Mouse (Mus musculus) small intestine, adult 2 months (tissue): ENCODE data around the gene Eif5a2. TPM values are rescaled to one million over a fixed set of nuclear protein-coding genes. Genes with fewer than 3 reads are reported as not detected.

ENCODE experiments used
- H3K27ac ChIP-seq: fragments of 200-500 bp; 2 replicates; pipeline ENCODE4 v1.5.1; 2012; ENCODE audit warnings: low read depth, low read length, control low read depth, inconsistent platforms; ENCODE audit not compliant: insufficient read depth
- H3K27me3 ChIP-seq: fragments of 200-500 bp; 2 replicates; pipeline ENCODE4 v1.6.1; 2012; ENCODE audit warnings: mild to moderate bottlenecking, moderate library complexity, low read length, inconsistent platforms; ENCODE audit not compliant: control insufficient read depth, insufficient read depth
- H3K36me3 ChIP-seq: fragments of 200-500 bp; 2 replicates; pipeline ENCODE4 v1.6.1; 2012; ENCODE audit warnings: mild to moderate bottlenecking, low read length, control low read depth, inconsistent platforms; ENCODE audit not compliant: control insufficient read depth, insufficient read depth
- H3K4me1 ChIP-seq: fragments of 200-500 bp; 2 replicates; pipeline ENCODE4 v1.6.1; 2012; ENCODE audit warnings: low read length, inconsistent platforms, mixed read lengths; ENCODE audit not compliant: control insufficient read depth, insufficient read depth, insufficient read length
- H3K4me3 ChIP-seq: fragments of 200-500 bp; 2 replicates; pipeline ENCODE4 v1.5.1; 2012; ENCODE audit warnings: low read depth, mild to moderate bottlenecking, control low read depth, inconsistent platforms, low read length, moderate library complexity
- CTCF ChIP-seq: fragments of 200-500 bp; IDR thresholded peaks from 2 replicates; pipeline ENCODE4 v1.5.1; 2012; ENCODE audit warnings: low read depth, mild to moderate bottlenecking, control low read depth, inconsistent platforms, low read length, moderate library complexity, mixed read lengths; ENCODE audit not compliant: insufficient replicate concordance, insufficient read length; ENCODE audit errors: extremely low read depth
- POLR2A ChIP-seq: fragments of 200-500 bp; IDR thresholded peaks from 2 replicates; pipeline ENCODE4 v1.6.1; 2012; ENCODE audit warnings: low read depth, mild to moderate bottlenecking, control low read depth, inconsistent platforms, low read length, moderate library complexity
- WGBS: fragments of 180-500 bp; shearing (Covaris S2); methylation state at CpG from one replicate; pipeline ENCODE4 v1.1.7; 2018; 5-methylcytosine and 5-hydroxymethylcytosine counted together
- polyA plus RNA-seq: library from polyadenylated mRNA; depleted of rRNA; stranded (reverse); fragments of >200 nt; gene quantifications from 2 replicates; pipeline ENCODE4 v1.2.3, GENCODE M21; 2012

Eif5a2 gene
- polyA plus RNA-seq, 1 experiment = 0.05 TPM

DNA sequence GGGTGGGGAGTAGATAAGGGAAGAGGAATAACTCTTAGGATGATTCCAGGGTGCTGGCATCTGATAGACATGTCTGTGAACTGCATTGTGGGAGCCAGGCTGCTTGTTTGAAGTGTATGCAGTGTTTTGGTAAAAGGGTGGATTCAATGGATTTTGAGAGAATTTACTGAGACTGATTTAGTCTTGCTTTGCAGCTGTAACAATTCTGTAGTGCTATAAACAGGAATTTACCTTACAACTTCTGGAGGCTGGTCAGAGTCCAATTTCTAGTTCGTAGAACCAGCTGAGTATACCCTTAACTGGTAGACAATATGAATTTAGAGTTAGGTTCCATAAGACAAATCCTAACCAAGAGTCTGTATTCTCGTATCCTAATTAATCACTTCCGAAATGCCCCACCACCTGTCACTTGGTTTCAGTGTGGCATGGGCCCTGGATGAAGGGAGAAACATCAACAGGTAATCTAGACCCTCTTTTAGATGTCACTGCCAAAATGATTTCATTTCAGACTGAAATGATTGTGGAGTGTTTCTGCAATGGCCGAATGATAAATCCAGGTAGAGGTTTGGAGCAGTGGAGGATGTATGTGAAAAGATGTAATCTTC lies 27.1 kb downstream of the Eif5a2 start:
- H3K4me1 ChIP-seq = 0 out of 2 replicates have a peak, but pooled peaks cover 2% of the 10 kb centered on the region
- TF ChIP-seq CTCF (no peak), POLR2A (no peak)
- H3K36me3 ChIP-seq = peaks cover 14% of the 10 kb centered on the region; the same call in 1 of the 2 replicates

DNA sequence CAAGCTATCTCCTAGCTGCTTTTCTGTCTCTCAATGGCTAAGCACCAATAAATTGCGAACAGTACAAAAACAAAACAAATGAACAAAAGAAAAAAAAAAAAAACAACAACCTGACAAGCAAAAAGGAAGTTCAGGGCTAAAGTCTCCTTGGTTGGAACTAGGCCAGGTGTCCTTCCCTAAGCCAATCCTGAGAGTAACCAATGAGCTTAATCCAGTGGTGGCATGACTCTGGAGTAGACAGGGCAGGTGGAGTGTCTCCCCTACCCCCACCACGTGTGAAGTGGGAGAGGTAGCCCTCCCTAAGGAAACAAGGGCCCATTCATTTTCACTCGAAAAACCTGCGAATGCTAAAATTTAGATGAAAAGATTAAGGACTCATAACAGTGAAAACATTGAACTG lies 30.4 kb downstream of the Eif5a2 start:
- Histone ChIP-seq H3K4me1 (0 out of 2 replicates have a peak, but pooled peaks cover 2% of the 10 kb centered on the region), H3K36me3 (peaks cover 14% of the 10 kb centered on the region; the same call in 1 of the 2 replicates), H3K27ac (no peak overlapping the region), H3K4me3 (no peak overlapping the region), H3K27me3 (no peaks in the 10 kb centered on the region)
- TF ChIP-seq CTCF (no peak), POLR2A (no peak)
- WGBS = 32% methylated on average over 4 of the region's 4 CpGs

More for the DNA sequence above, 27.1 kb downstream of the Eif5a2 start:
- Histone ChIP-seq H3K4me3 (no peak overlapping the region), H3K27me3 (no peaks in the 10 kb centered on the region), H3K27ac (no peak overlapping the region)
- WGBS = 80% methylated on average over 4 of the region's 4 CpGs

- Histone ChIP-seq H3K27ac (no peak overlapping the region), H3K36me3 (0 out of 2 replicates have a peak, but pooled peaks cover under 1% of the 10 kb centered on the region), H3K4me1 (0 out of 2 replicates have a peak, but pooled peaks cover 2% of the 10 kb centered on the region), H3K4me3 (no peak overlapping the region), H3K27me3 (no peaks in the 10 kb centered on the region)
- TF ChIP-seq POLR2A (no peak), CTCF (no peak)
- WGBS = 6% methylated on average over 4 of the region's 4 CpGs
Measured at GRCm38 (mm10) chr3:28814361-28814760, 33.3 kb downstream of the Eif5a2 start.

GRCm38 (mm10) chr3:28816010-28816540 lies 35.0 kb downstream of the Eif5a2 start:
- Histone ChIP-seq H3K27me3 (no peaks in the 10 kb centered on the region), H3K4me1 (0 out of 2 replicates have a peak, but pooled peaks cover 2% of the 10 kb centered on the region), H3K36me3 (no peaks in the 10 kb centered on the region), H3K27ac (no peak overlapping the region), H3K4me3 (no peak overlapping the region)
- no peak for TF ChIP-seq POLR2A
- no peak for TF ChIP-seq CTCF
- 72% methylated on average over 4 of the region's 4 CpGs for WGBS

DNA sequence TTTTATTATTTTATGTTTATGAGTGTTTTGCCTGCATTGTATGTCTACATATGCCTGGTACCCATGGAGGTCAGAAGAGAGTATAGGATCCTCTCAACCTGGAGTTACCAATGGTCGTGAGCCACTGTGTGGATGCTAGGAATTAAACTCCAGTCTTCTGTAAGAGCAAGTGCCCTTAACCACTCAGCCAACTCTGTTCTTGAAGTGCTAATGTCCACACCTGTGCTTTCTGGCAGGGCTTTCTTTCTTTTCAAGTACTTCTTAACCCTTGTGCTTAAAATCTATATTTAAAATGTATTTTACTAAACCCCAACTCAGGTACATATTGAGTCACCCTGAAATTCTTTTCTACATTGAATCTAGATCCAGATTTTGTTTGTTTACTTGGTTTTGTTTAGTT lies 45.2 kb downstream of the Eif5a2 start:
- H3K36me3 ChIP-seq = no peaks in the 10 kb centered on the region
- H3K4me1 ChIP-seq = no peaks in the 10 kb centered on the region
- H3K27ac ChIP-seq = no peak overlapping the region
- no peak for TF ChIP-seq POLR2A
- TF ChIP-seq CTCF = no peak
- H3K27me3 ChIP-seq = no peaks in the 10 kb centered on the region
- WGBS = 95% methylated on average over 1 of the region's 1 CpGs
- no peak overlapping the region for H3K4me3 ChIP-seq

DNA sequence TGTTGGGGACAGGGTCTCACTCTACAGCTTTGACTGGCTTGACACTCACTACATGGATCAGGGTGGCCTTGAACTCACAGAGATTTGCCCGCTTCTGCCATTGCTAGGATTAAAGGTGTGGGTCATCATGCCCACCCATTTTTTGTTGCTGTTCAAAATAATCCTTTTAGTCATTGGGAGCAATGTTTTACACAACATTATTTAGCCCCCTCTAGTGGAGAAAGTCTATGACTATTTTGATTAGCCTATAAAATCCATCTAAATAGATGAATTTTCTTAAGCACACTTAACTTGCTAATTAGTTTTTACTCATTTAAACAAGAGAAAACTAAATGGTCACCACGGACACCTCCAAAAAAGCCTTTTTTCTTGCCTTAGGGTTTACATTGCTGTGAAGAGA lies 46.5 kb downstream of the Eif5a2 start:
- WGBS = 89% methylated on average over 2 of the region's 2 CpGs
- Histone ChIP-seq H3K27ac (no peak overlapping the region), H3K4me3 (no peak overlapping the region), H3K36me3 (no peaks in the 10 kb centered on the region), H3K27me3 (no peaks in the 10 kb centered on the region), H3K4me1 (no peaks in the 10 kb centered on the region)
- TF ChIP-seq POLR2A (no peak), CTCF (no peak)

DNA sequence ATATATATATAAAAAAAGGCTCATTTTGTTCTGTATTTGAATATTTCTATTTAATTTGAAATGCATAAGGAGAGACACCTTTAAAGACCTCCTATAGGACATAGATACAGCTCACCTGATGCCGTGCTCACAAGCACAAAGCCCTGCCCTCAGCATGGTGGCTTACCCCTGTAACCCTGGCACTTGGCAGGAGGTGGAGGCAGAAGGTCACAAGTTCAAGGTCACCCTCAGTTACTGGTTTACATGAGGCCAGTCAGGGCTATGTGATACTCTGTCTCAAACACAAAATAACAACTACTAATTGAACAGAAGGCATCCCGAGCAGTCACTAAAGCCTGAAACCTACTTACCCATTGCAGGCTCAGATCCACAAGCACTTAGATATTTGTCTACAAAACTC lies 48.4 kb downstream of the Eif5a2 start:
- Histone ChIP-seq H3K27ac (no peak overlapping the region), H3K4me1 (no peaks in the 10 kb centered on the region), H3K36me3 (no peaks in the 10 kb centered on the region), H3K27me3 (no peaks in the 10 kb centered on the region), H3K4me3 (no peak overlapping the region)
- 90% methylated on average over 2 of the region's 2 CpGs for WGBS
- TF ChIP-seq POLR2A (no peak), CTCF (no peak)
